Mouse (Mus musculus) megakaryocyte, embryonic 14.5 days (primary cell): Measurements from ENCODE around the gene G6pc3.

ENCODE experiments used
- FLI1 ChIP-seq: IDR thresholded peaks from 2 replicates; pipeline ENCODE4 v1.6.1; 2012; ENCODE audit warnings: low read length, inconsistent platforms, mixed read lengths
- GATA1 ChIP-seq: IDR thresholded peaks from 3 replicates; pipeline ENCODE4 v1.6.1; 2012; ENCODE audit warnings: mixed read lengths, low read length, inconsistent platforms, borderline replicate concordance

GRCm38 (mm10) chr11:102184646-102185495, 4.5 kb upstream of the G6pc3 start, which contains the start of gene Lsm12:
- TF ChIP-seq GATA1 = no peak
- TF ChIP-seq FLI1 = no peak
